Mouse (Mus musculus) myocyte (in vitro differentiated cells): Measurements from ENCODE around the gene Tbc1d17.

Source experiments
- CEBPB ChIP-seq: IDR thresholded peaks from 2 replicates; pipeline ENCODE4 v1.6.1; 2011; ENCODE audit warnings: mild to moderate bottlenecking, moderate library complexity; ENCODE audit not compliant: poor library complexity, insufficient read depth, severe bottlenecking
- MAX ChIP-seq: IDR thresholded peaks from one replicate; pipeline ENCODE4 v1.6.1; 2011; ENCODE audit warnings: low read depth, mild to moderate bottlenecking, control low read depth
- MYOD1 ChIP-seq, 3 experiments: IDR thresholded peaks; one replicate each; pipeline ENCODE4 v1.6.1; 2011; ENCODE audit warnings: control low read depth in 2 of 3, low read depth in 2 of 3, mild to moderate bottlenecking in 2 of 3, moderate library complexity in 1 of 3; ENCODE audit not compliant: insufficient read length in 2 of 3, control insufficient read depth in 1 of 3
- POLR2A ChIP-seq: IDR thresholded peaks from one replicate; pipeline ENCODE4 v1.6.1; 2011; ENCODE audit warnings: low read depth, mild to moderate bottlenecking, control low read depth, moderate library complexity; ENCODE audit not compliant: insufficient read length
- REST ChIP-seq: IDR thresholded peaks from one replicate; pipeline ENCODE4 v1.6.1; 2011; ENCODE audit warnings: mild to moderate bottlenecking, control low read depth, moderate library complexity; ENCODE audit not compliant: insufficient read depth, insufficient read length
- SRF ChIP-seq: IDR thresholded peaks from one replicate; pipeline ENCODE4 v1.6.1; 2011; ENCODE audit warnings: low read depth; ENCODE audit not compliant: control insufficient read depth, insufficient read length
- TCF12 ChIP-seq: IDR thresholded peaks from one replicate; pipeline ENCODE4 v1.6.1; 2011; ENCODE audit warnings: mild to moderate bottlenecking, control low read depth; ENCODE audit not compliant: poor library complexity, insufficient read depth, severe bottlenecking
- USF1 ChIP-seq: IDR thresholded peaks from one replicate; pipeline ENCODE4 v1.6.1; 2011; ENCODE audit warnings: low read depth, mild to moderate bottlenecking, control low read depth, moderate library complexity

GRCm38 (mm10) chr7:44867802-44868201 is 18.9 kb upstream of the Tbc1d17 start:
- TF ChIP-seq POLR2A = no peak
- no peak for TF ChIP-seq SRF
- no peak for TF ChIP-seq TCF12
- no peak for TF ChIP-seq MAX
- TF ChIP-seq CEBPB = no peak
- TF ChIP-seq REST = no peak
- no peak for TF ChIP-seq USF1
- TF ChIP-seq MYOD1 (IDR thresholded peaks at IDR 0.05; ENCODE audit: control insufficient read depth in 1 of 3, insufficient read length in 2 of 3, low read depth in 2 of 3) = no peak
